Mouse (Mus musculus): ENCODE data around the gene B430305J03Rik. TPM values are rescaled to one million over a fixed set of nuclear protein-coding genes. Genes with fewer than 3 reads are reported as not detected.
A peak's percentile ranks its signal among the peaks of the same experiment; 100 is the strongest.

B430305J03Rik gene
- total and polyA plus RNA-seq, 2 experiments from 2014 or later, result 2.8 TPM; not detected in 1

GRCm38 (mm10) chr3:61392881-61393280 lies 27.1 kb upstream of the B430305J03Rik start:
- Histone ChIP-seq H3K4me3 (ENCODE audit: low read depth, low read length) (no peak overlapping the region), H3K27ac (ENCODE audit: low read depth, low read length) (no peak overlapping the region), H3K4me2 (ENCODE audit: low read depth) (no peak overlapping the region), H3K9me3 (ENCODE audit: low read length) (no peaks in the 10 kb centered on the region), H3K27me3 (ENCODE audit: insufficient read depth, low read length) (no peaks in the 10 kb centered on the region), H3K36me3 (ENCODE audit: insufficient read depth) (no peaks in the 10 kb centered on the region), H3K4me1 (ENCODE audit: insufficient read depth) (no peaks in the 10 kb centered on the region), H3K9ac (no peak overlapping the region)
- ATAC-seq (no peak), DNase-seq (no peak)
- WGBS, result 73% methylated on average over 1 of the region's 1 CpGs
- TF ChIP-seq CTCF (IDR thresholded peaks at IDR 0.05; ENCODE audit: low read depth), result no peak

DNA sequence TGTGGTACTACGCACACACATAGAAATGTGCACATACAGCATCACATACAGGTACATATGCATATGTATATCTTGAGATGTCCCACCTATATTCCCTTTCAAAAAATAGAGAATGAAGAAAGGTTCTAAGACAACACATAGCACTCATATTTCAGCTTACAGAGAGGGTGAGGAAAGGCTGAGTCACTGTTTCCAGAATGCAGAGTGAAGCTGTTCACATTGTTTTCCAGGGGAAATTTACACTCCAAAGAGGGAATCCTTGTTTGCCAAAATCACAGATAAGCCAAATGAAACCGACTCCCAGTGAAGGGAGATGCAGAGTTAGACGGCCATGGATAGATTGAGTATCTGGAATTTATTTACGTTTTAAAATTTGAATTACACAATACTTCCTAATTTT lies 25.8 kb upstream of the B430305J03Rik start:
- WGBS, result 79% methylated on average over 4 of the region's 4 CpGs

DNA sequence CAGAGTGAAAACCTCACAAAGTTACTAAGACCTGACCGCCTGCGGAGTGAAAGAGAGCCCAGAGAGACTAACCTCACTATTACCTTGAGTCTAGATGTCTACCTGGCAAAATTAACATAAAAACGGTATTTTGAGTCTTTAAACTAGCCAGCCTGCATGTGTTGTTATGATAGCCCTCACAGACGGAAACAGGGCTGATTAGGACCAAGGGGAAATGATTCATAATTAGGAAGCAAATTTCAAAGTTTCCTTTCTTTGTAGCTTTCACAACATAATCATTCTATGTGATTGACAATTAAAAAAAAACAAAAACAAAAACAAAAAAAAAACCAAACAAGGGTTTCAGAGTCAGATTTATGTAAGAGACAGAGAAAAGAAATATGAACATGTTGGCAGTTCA lies 20.6 kb upstream of the B430305J03Rik start:
- Histone ChIP-seq H3K27ac (ENCODE audit: low read depth, low read length) (no peak overlapping the region), H3K36me3 (ENCODE audit: insufficient read depth) (no peaks in the 10 kb centered on the region), H3K9ac (no peak overlapping the region), H3K4me2 (ENCODE audit: low read depth) (no peak overlapping the region), H3K27me3 (ENCODE audit: insufficient read depth, low read length) (no peaks in the 10 kb centered on the region), H3K4me3 (ENCODE audit: low read depth, low read length) (no peak overlapping the region), H3K4me1 (ENCODE audit: insufficient read depth) (no peaks in the 10 kb centered on the region), H3K9me3 (ENCODE audit: low read length) (no peaks in the 10 kb centered on the region)
- no peak for TF ChIP-seq CTCF (IDR thresholded peaks at IDR 0.05; ENCODE audit: low read depth)
- 80% methylated on average over 4 of the region's 4 CpGs for WGBS
- ATAC-seq (no peak), DNase-seq (no peak)

More for the DNA sequence above, 25.8 kb upstream of the B430305J03Rik start:
- H3K4me2 ChIP-seq (ENCODE audit: low read depth), result no peak overlapping the region
- H3K27ac ChIP-seq (ENCODE audit: low read depth, low read length), result no peak overlapping the region
- no peaks in the 10 kb centered on the region for H3K27me3 ChIP-seq (ENCODE audit: insufficient read depth, low read length)
- no peak overlapping the region for H3K9ac ChIP-seq
- no peak for DNase-seq
- H3K9me3 ChIP-seq (ENCODE audit: low read length), result no peaks in the 10 kb centered on the region
- TF ChIP-seq CTCF (IDR thresholded peaks at IDR 0.05; ENCODE audit: low read depth), result no peak
- H3K4me3 ChIP-seq (ENCODE audit: low read depth, low read length), result no peak overlapping the region
- ATAC-seq, result no peak
- no peaks in the 10 kb centered on the region for H3K4me1 ChIP-seq (ENCODE audit: insufficient read depth)
- no peaks in the 10 kb centered on the region for H3K36me3 ChIP-seq (ENCODE audit: insufficient read depth)

GRCm38 (mm10) chr3:61376001-61376400 lies 10.2 kb upstream of the B430305J03Rik start:
- no peaks in the 10 kb centered on the region for H3K27me3 ChIP-seq (ENCODE audit: insufficient read depth, low read length)
- DNase-seq, result no peak
- H3K4me1 ChIP-seq (ENCODE audit: insufficient read depth), result no peaks in the 10 kb centered on the region
- H3K9ac ChIP-seq, result no peak overlapping the region
- H3K36me3 ChIP-seq (ENCODE audit: insufficient read depth), result no peaks in the 10 kb centered on the region
- 95% methylated on average over 8 of the region's 8 CpGs for WGBS
- no peaks in the 10 kb centered on the region for H3K9me3 ChIP-seq (ENCODE audit: low read length)
- no peak overlapping the region for H3K27ac ChIP-seq (ENCODE audit: low read depth, low read length)
- no peak overlapping the region for H3K4me2 ChIP-seq (ENCODE audit: low read depth)
- no peak for ATAC-seq
- no peak for TF ChIP-seq CTCF (IDR thresholded peaks at IDR 0.05; ENCODE audit: low read depth)
- H3K4me3 ChIP-seq (ENCODE audit: low read depth, low read length), result no peak overlapping the region

- DNase-seq, result no peak
- WGBS, result 95% methylated on average over 1 of the region's 1 CpGs
- ATAC-seq, result no peak
- Histone ChIP-seq H3K27me3 (ENCODE audit: insufficient read depth, low read length) (no peaks in the 10 kb centered on the region), H3K9ac (no peak overlapping the region), H3K27ac (ENCODE audit: low read depth, low read length) (no peak overlapping the region), H3K4me3 (ENCODE audit: low read depth, low read length) (no peak overlapping the region), H3K9me3 (ENCODE audit: low read length) (no peaks in the 10 kb centered on the region), H3K36me3 (ENCODE audit: insufficient read depth) (0 out of 2 replicates have a peak, but pooled peaks cover 5% of the 10 kb centered on the region), H3K4me1 (ENCODE audit: insufficient read depth) (peaks cover 17% of the 10 kb centered on the region; the same call in 1 of the 2 replicates), H3K4me2 (ENCODE audit: low read depth) (peak overlapping the region; percentile 86; the same call in 1 of the 2 replicates)
- TF ChIP-seq CTCF (IDR thresholded peaks at IDR 0.05; ENCODE audit: low read depth), result no peak
These were observed 2.7 kb upstream of the B430305J03Rik start for GRCm38 (mm10) chr3:61368446-61368845.

GRCm38 (mm10) chr3:61364978-61365778 lies 573 bp downstream of the B430305J03Rik start:
- 2% methylated on average over 68 of the region's 68 CpGs for WGBS
- TF ChIP-seq CTCF (IDR thresholded peaks at IDR 0.05; ENCODE audit: low read depth), result peak; percentile 36
- peak; percentile 8 for ATAC-seq

DNA sequence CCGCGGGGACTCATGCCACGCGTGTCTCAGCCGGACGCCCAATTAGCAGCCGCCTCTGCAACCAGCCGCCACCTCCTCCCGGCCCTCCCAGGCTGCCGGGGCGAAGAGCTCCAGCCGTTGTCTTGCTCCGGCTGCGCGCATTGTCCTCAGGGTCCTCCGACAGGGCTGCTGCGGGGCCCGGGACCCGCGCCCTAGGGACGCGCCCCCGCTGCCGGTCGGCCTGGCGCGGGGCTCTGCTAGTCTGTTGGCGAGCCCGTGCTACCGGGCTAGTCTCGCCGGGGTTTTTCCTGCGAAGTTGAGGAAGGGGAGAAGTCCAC lies 1.1 kb downstream of the B430305J03Rik start:
- Histone ChIP-seq H3K4me1 (ENCODE audit: insufficient read depth) (peaks cover 17% of the 10 kb centered on the region; the same call in 1 of the 2 replicates), H3K9me3 (ENCODE audit: low read length) (no peaks in the 10 kb centered on the region), H3K9ac (peak overlapping the region; percentile 73), H3K4me2 (ENCODE audit: low read depth) (peak overlapping the region; percentile 86), H3K27ac (ENCODE audit: low read depth, low read length) (peak overlapping the region; percentile 90), H3K27me3 (ENCODE audit: insufficient read depth, low read length) (no peaks in the 10 kb centered on the region), H3K4me3 (ENCODE audit: low read depth, low read length) (peak overlapping the region; percentile 82), H3K36me3 (ENCODE audit: insufficient read depth) (0 out of 2 replicates have a peak, but pooled peaks cover 5% of the 10 kb centered on the region)
- DNase-seq (no peak), ATAC-seq (peak; percentile 18)
- no peak for TF ChIP-seq CTCF (IDR thresholded peaks at IDR 0.05; ENCODE audit: low read depth)
- 2% methylated on average over 32 of the region's 33 CpGs for WGBS

More at GRCm38 (mm10) chr3:61364978-61365778, 573 bp downstream of the B430305J03Rik start:
- peak; percentile 66 for DNase-seq
- Histone ChIP-seq H3K9ac (peak overlapping the region; percentile 73), H3K9me3 (ENCODE audit: low read length) (no peaks in the 10 kb centered on the region), H3K4me1 (ENCODE audit: insufficient read depth) (peaks cover 17% of the 10 kb centered on the region; the same call in 1 of the 2 replicates), H3K4me3 (ENCODE audit: low read depth, low read length) (peak overlapping the region; percentile 82), H3K36me3 (ENCODE audit: insufficient read depth) (0 out of 2 replicates have a peak, but pooled peaks cover 5% of the 10 kb centered on the region), H3K27me3 (ENCODE audit: insufficient read depth, low read length) (no peaks in the 10 kb centered on the region), H3K27ac (ENCODE audit: low read depth, low read length) (peak overlapping the region; percentile 90), H3K4me2 (ENCODE audit: low read depth) (peak overlapping the region; percentile 86)
